Mouse (Mus musculus): ENCODE measurements around the gene Zbtb17. TPM values are rescaled to one million over a fixed set of nuclear protein-coding genes. Genes with fewer than 3 reads are reported as not detected.

Zbtb17 gene
- 12.1 and 24.1 TPM in 2 replicates for polyA plus RNA-seq (2011; ENCODE audit: insufficient read depth, insufficient read length, low replicate concordance, missing spikeins)

- H3K4me1 ChIP-seq (ENCODE audit: control insufficient read depth, insufficient read depth, low read length), result peaks cover 1% of the 10 kb centered on the region; the same call in 1 of the 2 replicates
- under 1% methylated on average over 72 of the region's 102 CpGs for WGBS
- H3K27ac ChIP-seq (ENCODE audit: control insufficient read depth, insufficient read depth, low read depth, low read length, poor library complexity), result peak within 1 kb of the TSS; percentile 45; the same call in 1 of the 2 replicates
- TF ChIP-seq CTCF (IDR thresholded peaks at IDR 0.05; ENCODE audit: control insufficient read depth, insufficient read depth, low read length) (0 out of 2 replicates have a peak, but pooled peaks have one; percentile 7), POLR2A (IDR thresholded peaks at IDR 0.05; ENCODE audit: borderline replicate concordance, control insufficient read depth, low read depth, low read length) (peak; percentile 64; the same call in 1 of the 2 replicates)
- H3K4me3 ChIP-seq (replicated peaks; ENCODE audit: control insufficient read depth, low read depth, low read length), result peak within 1 kb of the TSS; percentile 92
Measured at GRCm38 (mm10) chr4:141444451-141445327, at the start of gene Zbtb17. Zbtb17 (plus strand) TSS chr4:141444654.

GRCm38 (mm10) chr4:141394751-141395150 is 49.7 kb upstream of the Zbtb17 start:
- H3K4me1 ChIP-seq (ENCODE audit: control insufficient read depth, insufficient read depth, low read length), result no peaks in the 10 kb centered on the region
- no peak for TF ChIP-seq CTCF (IDR thresholded peaks at IDR 0.05; ENCODE audit: control insufficient read depth, insufficient read depth, low read length)
- no peak for TF ChIP-seq POLR2A (IDR thresholded peaks at IDR 0.05; ENCODE audit: borderline replicate concordance, control insufficient read depth, low read depth, low read length)
- no peak overlapping the region for H3K4me3 ChIP-seq (replicated peaks; ENCODE audit: control insufficient read depth, low read depth, low read length)
- no peak overlapping the region for H3K27ac ChIP-seq (ENCODE audit: control insufficient read depth, insufficient read depth, low read depth, low read length, poor library complexity)
- 43% methylated on average over 16 of the region's 16 CpGs for WGBS

- TF ChIP-seq CTCF (IDR thresholded peaks at IDR 0.05; ENCODE audit: control insufficient read depth, insufficient read depth, low read length) (no peak), POLR2A (IDR thresholded peaks at IDR 0.05; ENCODE audit: borderline replicate concordance, control insufficient read depth, low read depth, low read length) (no peak)
- no peaks in the 10 kb centered on the region for H3K4me1 ChIP-seq (ENCODE audit: control insufficient read depth, insufficient read depth, low read length)
- 83% methylated on average over 12 of the region's 12 CpGs for WGBS
- H3K4me3 ChIP-seq (replicated peaks; ENCODE audit: control insufficient read depth, low read depth, low read length), result no peak overlapping the region
- H3K27ac ChIP-seq (ENCODE audit: control insufficient read depth, insufficient read depth, low read depth, low read length, poor library complexity), result no peak overlapping the region
Measured at GRCm38 (mm10) chr4:141397861-141398260, 46.6 kb upstream of the Zbtb17 start.

- WGBS, result 62% methylated on average over 12 of the region's 12 CpGs
- Histone ChIP-seq H3K4me1 (ENCODE audit: control insufficient read depth, insufficient read depth, low read length) (no peaks in the 10 kb centered on the region), H3K4me3 (replicated peaks; ENCODE audit: control insufficient read depth, low read depth, low read length) (no peak within 1 kb of the TSS), H3K27ac (ENCODE audit: control insufficient read depth, insufficient read depth, low read depth, low read length, poor library complexity) (no peak within 1 kb of the TSS)
- no peak for TF ChIP-seq CTCF (IDR thresholded peaks at IDR 0.05; ENCODE audit: control insufficient read depth, insufficient read depth, low read length)
- no peak for TF ChIP-seq POLR2A (IDR thresholded peaks at IDR 0.05; ENCODE audit: borderline replicate concordance, control insufficient read depth, low read depth, low read length)
Measured at GRCm38 (mm10) chr4:141398545-141398944, 45.9 kb upstream of the Zbtb17 start, which contains the start of gene Clcnka. Clcnka (minus strand) TSS chr4:141398724.

- Histone ChIP-seq H3K27ac (ENCODE audit: control insufficient read depth, insufficient read depth, low read depth, low read length, poor library complexity) (no peak overlapping the region), H3K4me1 (ENCODE audit: control insufficient read depth, insufficient read depth, low read length) (no peaks in the 10 kb centered on the region), H3K4me3 (replicated peaks; ENCODE audit: control insufficient read depth, low read depth, low read length) (no peak overlapping the region)
- WGBS, result 86% methylated on average over 15 of the region's 15 CpGs
- TF ChIP-seq CTCF (IDR thresholded peaks at IDR 0.05; ENCODE audit: control insufficient read depth, insufficient read depth, low read length), result no peak
- no peak for TF ChIP-seq POLR2A (IDR thresholded peaks at IDR 0.05; ENCODE audit: borderline replicate concordance, control insufficient read depth, low read depth, low read length)
Measured at GRCm38 (mm10) chr4:141400171-141400570, 44.3 kb upstream of the Zbtb17 start.

- H3K4me3 ChIP-seq (replicated peaks; ENCODE audit: control insufficient read depth, low read depth, low read length), result no peak overlapping the region
- no peaks in the 10 kb centered on the region for H3K4me1 ChIP-seq (ENCODE audit: control insufficient read depth, insufficient read depth, low read length)
- WGBS, result 13% methylated on average over 15 of the region's 15 CpGs
- TF ChIP-seq POLR2A (IDR thresholded peaks at IDR 0.05; ENCODE audit: borderline replicate concordance, control insufficient read depth, low read depth, low read length), result no peak
- TF ChIP-seq CTCF (IDR thresholded peaks at IDR 0.05; ENCODE audit: control insufficient read depth, insufficient read depth, low read length), result peak; percentile 98
- H3K27ac ChIP-seq (ENCODE audit: control insufficient read depth, insufficient read depth, low read depth, low read length, poor library complexity), result no peak overlapping the region
Measured at GRCm38 (mm10) chr4:141404518-141405313, 39.7 kb upstream of the Zbtb17 start.

- H3K4me1 ChIP-seq (ENCODE audit: control insufficient read depth, insufficient read depth, low read length), result no peaks in the 10 kb centered on the region
- no peak overlapping the region for H3K27ac ChIP-seq (ENCODE audit: control insufficient read depth, insufficient read depth, low read depth, low read length, poor library complexity)
- H3K4me3 ChIP-seq (replicated peaks; ENCODE audit: control insufficient read depth, low read depth, low read length), result no peak overlapping the region
- no peak for TF ChIP-seq POLR2A (IDR thresholded peaks at IDR 0.05; ENCODE audit: borderline replicate concordance, control insufficient read depth, low read depth, low read length)
- no peak for TF ChIP-seq CTCF (IDR thresholded peaks at IDR 0.05; ENCODE audit: control insufficient read depth, insufficient read depth, low read length)
- WGBS, result 79% methylated on average over 3 of the region's 3 CpGs
Measured at GRCm38 (mm10) chr4:141405314-141405622, 39.2 kb upstream of the Zbtb17 start.
